Mouse (Mus musculus) embryonic facial prominence, embryonic 15.5 days (tissue): ENCODE measurements around the gene Unc5b. TPM values are rescaled to one million over a fixed set of nuclear protein-coding genes. Genes with fewer than 3 reads are reported as not detected.

Experiments used
- ATAC-seq: fragments of 200-750 bp; cut with Nextera tagmentation; 2 replicates; pipeline ENCODE4 v1.8.0; 2017; ENCODE audit warnings: low read depth, moderate TSS enrichment; ENCODE audit not compliant: insufficient number of reproducible peaks, low FRiP score, low TSS enrichment
- H3K27ac ChIP-seq: fragments of 300-500 bp; sonication (generic); replicated peaks from 2 replicates; pipeline ENCODE4 v1.5.1; 2015; ENCODE audit warnings: mild to moderate bottlenecking, inconsistent platforms
- H3K27me3 ChIP-seq: fragments of 300-500 bp; sonication (generic); 2 replicates; pipeline ENCODE4 v1.6.1; 2015; ENCODE audit warnings: inconsistent platforms
- H3K36me3 ChIP-seq: fragments of 300-500 bp; sonication (generic); 2 replicates; pipeline ENCODE4 v1.6.1; 2015; ENCODE audit warnings: mild to moderate bottlenecking, inconsistent platforms
- H3K4me1 ChIP-seq: fragments of 300-500 bp; sonication (generic); 2 replicates; pipeline ENCODE4 v1.6.1; 2015; ENCODE audit warnings: inconsistent platforms
- H3K4me2 ChIP-seq: fragments of 300-500 bp; sonication (generic); replicated peaks from 2 replicates; pipeline ENCODE4 v1.6.1; 2015; ENCODE audit warnings: mild to moderate bottlenecking, inconsistent platforms
- H3K4me3 ChIP-seq: fragments of 300-500 bp; sonication (generic); replicated peaks from 2 replicates; pipeline ENCODE4 v1.5.1; 2015; ENCODE audit warnings: mild to moderate bottlenecking, inconsistent platforms
- H3K9ac ChIP-seq: fragments of 300-500 bp; sonication (generic); 2 replicates; pipeline ENCODE4 v1.6.1; 2015; ENCODE audit warnings: inconsistent platforms
- H3K9me3 ChIP-seq: fragments of 300-500 bp; sonication (generic); replicated peaks from 2 replicates; pipeline ENCODE4 v1.6.1; 2016; ENCODE audit warnings: inconsistent platforms
- WGBS: fragments of 180-500 bp; shearing (Covaris S2); methylation state at CpG from one replicate; pipeline ENCODE4 v1.1.7; 2015; 5-methylcytosine and 5-hydroxymethylcytosine counted together
- polyA plus RNA-seq: library from polyadenylated mRNA; unstranded; fragments of >200 nt; fragmentation: Nextera tagmentation; extraction: Ambion mirVana; gene quantifications from 2 replicates; pipeline ENCODE4 v1.2.1, GENCODE M21; 2015

Unc5b gene
- polyA plus RNA-seq, 1 experiment from 2014 or later, result 7.5 TPM

DNA sequence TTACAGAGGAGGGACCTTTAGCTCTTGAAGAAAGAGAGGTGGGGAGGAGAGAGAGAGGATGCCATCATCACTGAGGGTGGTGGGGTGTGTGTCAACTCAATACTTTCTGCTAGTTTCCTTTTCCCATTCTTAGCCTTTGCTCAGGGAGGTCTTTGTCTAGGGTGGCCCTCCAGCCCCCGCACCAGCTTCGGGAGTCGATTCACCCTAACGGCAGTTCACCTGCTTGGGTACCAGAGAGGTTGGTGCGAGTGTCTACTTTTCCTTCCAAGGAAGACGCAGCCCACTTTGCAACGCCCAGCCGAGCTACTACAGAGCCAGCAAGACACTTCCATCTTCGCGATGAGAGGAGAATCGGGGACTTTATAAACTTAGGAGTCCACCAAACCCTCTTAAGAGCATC lies 1.4 kb downstream of the Unc5b start:
- H3K27me3 ChIP-seq, result peaks cover 57% of the 10 kb centered on the region
- no peak overlapping the region for H3K27ac ChIP-seq
- no peak for ATAC-seq
- peak overlapping the region; percentile 97 for H3K4me2 ChIP-seq
- WGBS, result 1% methylated on average over 11 of the region's 11 CpGs
- H3K9me3 ChIP-seq, result no peaks in the 10 kb centered on the region
- H3K36me3 ChIP-seq, result no peaks in the 10 kb centered on the region
- H3K9ac ChIP-seq, result no peak overlapping the region
- H3K4me1 ChIP-seq, result peaks cover 49% of the 10 kb centered on the region
- H3K4me3 ChIP-seq, result peak overlapping the region; percentile 68

DNA sequence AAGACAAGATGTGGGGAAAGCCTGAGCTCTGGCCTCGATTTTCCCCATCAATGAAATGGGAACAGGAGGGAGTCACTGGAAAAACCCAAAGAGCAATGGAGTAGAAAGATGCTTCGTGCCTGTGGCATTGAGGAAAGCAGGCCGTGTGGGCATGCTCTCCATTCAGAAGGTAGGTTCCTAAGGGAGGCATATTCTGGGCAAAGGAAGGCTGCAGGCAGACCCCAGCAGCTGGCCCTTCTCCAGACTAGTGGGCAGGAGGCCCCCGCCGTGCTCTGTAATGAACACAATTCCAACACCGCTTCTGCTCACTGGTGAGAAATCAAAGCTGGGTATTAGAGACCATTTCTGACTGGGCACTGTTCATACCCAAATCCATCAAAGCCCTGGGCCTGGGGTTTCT lies 2.3 kb downstream of the Unc5b start:
- Histone ChIP-seq H3K4me1 (peaks cover 49% of the 10 kb centered on the region), H3K9me3 (no peaks in the 10 kb centered on the region), H3K9ac (no peak overlapping the region), H3K4me2 (peak overlapping the region; percentile 97), H3K27me3 (peaks cover 50% of the 10 kb centered on the region), H3K36me3 (no peaks in the 10 kb centered on the region), H3K4me3 (peak overlapping the region; percentile 68), H3K27ac (no peak overlapping the region)
- no peak for ATAC-seq
- WGBS, result 52% methylated on average over 6 of the region's 6 CpGs

DNA sequence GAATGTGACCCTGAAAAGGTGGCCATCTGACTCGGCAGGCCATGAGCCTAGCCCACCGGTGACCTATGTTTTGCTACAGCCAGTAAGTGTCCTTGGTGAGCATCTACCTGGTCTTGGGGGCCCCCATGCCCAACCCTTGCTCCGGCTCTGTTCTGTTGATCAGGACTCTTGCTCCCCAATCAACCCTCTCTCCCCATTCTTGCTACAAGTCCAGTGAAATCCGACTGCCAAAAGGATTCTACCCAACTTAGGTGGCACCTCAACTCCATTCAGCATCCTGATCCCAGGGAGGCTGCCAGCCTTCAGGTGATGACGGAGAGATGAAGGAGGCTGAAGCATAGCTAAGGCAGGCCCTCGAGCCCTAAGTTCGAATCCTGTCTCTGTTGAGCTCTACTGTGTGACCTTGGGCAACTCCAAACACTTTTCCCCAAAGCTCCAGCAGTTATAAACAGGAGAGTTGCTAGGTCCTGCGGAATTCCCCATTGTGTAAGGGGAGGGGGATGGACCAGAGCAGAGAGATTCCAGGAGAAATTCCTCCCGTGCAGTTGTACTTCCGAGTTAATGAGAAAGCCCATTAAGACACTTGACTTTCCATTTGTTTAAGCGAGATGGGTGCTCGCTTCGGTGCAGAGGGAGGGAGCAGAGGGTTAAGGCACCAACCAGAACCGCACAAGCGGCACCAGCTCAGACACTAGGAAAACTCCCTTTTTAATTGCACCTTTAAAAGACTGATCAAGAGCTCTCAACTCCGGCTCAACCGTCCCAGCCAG lies 3.3 kb downstream of the Unc5b start:
- Histone ChIP-seq H3K27me3 (peaks cover 44% of the 10 kb centered on the region), H3K4me2 (peak overlapping the region; percentile 97), H3K4me3 (peak overlapping the region; percentile 68; the same call in 1 of the 2 replicates), H3K36me3 (no peaks in the 10 kb centered on the region), H3K9me3 (no peaks in the 10 kb centered on the region), H3K27ac (no peak overlapping the region), H3K4me1 (peaks cover 49% of the 10 kb centered on the region), H3K9ac (no peak overlapping the region)
- no peak for ATAC-seq
- 49% methylated on average over 17 of the region's 17 CpGs for WGBS

DNA sequence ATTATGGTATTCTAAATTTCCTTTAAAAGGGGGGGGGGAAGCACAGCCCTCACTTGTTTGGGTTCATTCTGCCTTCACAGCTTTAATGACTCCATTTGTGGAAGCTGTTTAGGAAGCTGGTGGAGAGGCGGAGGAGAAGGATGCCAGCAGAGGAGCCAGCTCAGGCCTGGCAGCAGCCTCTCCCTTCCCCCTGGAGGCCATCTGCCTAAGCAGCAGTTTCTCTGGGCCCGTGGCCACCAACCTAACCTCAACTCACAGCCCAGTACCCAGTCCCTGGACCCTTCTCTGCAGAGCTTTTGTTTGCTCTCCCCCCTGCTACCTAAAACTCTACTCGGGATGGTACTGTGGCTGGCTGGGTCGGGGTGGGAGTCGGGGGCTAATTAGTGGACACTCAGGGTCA lies 4.1 kb downstream of the Unc5b start:
- no peaks in the 10 kb centered on the region for H3K9me3 ChIP-seq
- peaks cover 37% of the 10 kb centered on the region for H3K27me3 ChIP-seq
- peak overlapping the region; percentile 44 for H3K4me3 ChIP-seq
- peaks cover 49% of the 10 kb centered on the region for H3K4me1 ChIP-seq
- no peak overlapping the region for H3K9ac ChIP-seq
- WGBS, result 10% methylated on average over 5 of the region's 5 CpGs
- H3K4me2 ChIP-seq, result peak overlapping the region; percentile 86
- no peaks in the 10 kb centered on the region for H3K36me3 ChIP-seq
- H3K27ac ChIP-seq, result no peak overlapping the region
- ATAC-seq, result no peak

DNA sequence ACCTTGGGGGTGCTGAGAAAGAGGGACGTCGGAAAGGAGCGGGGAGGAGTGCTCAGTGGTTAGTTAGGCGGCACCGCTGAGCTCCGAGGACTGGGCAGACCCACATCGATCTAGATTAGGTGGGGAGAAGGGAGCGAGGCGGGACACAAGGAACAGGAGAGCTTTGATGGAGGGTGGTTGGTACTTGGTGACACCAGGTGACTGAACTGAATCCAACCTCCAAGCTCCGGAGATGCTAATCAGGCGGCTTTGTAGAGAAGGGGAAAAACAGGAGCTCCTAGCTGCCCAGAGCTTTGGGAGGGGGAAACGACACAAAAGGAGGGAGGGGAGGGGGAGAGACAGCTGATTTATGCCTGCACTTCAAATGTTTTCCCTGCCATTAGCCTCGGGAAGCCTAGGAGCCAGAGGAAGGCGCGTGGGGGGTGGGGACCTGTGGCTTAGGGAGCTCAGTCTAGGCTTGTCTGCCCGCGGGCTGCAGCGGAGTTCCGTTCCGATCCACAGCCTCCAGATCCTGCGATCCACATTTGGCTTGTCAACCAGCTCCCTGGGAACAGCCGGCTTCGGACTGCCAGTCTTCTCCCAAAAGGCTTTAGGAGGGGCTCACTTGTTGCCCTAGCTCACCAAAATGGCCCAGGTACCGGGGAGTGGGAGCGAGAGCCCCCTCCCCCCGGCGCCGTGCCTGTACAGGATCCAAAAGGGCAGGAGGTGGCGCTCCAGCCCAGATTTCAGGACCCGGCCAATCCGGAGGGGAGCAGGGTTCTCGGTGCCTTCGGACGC lies 4.7 kb downstream of the Unc5b start:
- Histone ChIP-seq H3K4me2 (peak overlapping the region; percentile 86), H3K27me3 (peaks cover 32% of the 10 kb centered on the region), H3K9me3 (no peaks in the 10 kb centered on the region), H3K9ac (peak overlapping the region; percentile 23; the same call in 1 of the 2 replicates), H3K4me1 (peaks cover 49% of the 10 kb centered on the region), H3K27ac (peak overlapping the region; percentile 60; the same call in 1 of the 2 replicates), H3K36me3 (no peaks in the 10 kb centered on the region), H3K4me3 (peak overlapping the region; percentile 44)
- WGBS, result 3% methylated on average over 34 of the region's 34 CpGs
- no peak for ATAC-seq

DNA sequence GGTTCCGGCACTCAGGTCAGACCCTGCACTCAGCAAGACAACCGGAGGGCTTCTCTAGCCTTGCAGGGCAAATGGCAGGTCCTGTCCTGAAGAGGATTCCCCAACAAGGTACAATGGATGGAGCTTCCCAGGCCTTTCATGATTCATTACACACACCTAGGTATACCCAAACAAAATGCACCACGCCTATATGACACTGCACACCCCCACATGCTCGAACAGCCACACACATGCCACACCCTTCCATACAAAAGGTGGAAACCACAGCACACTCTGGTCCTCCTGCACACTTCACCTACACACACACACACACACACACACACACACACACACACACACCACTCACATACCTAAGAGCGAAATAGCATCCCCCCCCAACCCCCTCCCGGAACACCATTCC lies 5.4 kb downstream of the Unc5b start:
- H3K27me3 ChIP-seq, result peaks cover 32% of the 10 kb centered on the region
- WGBS, result 52% methylated on average over 6 of the region's 6 CpGs
- no peaks in the 10 kb centered on the region for H3K9me3 ChIP-seq
- peaks cover 47% of the 10 kb centered on the region for H3K4me1 ChIP-seq
- H3K27ac ChIP-seq, result no peak overlapping the region
- H3K4me2 ChIP-seq, result peak overlapping the region; percentile 86
- ATAC-seq, result no peak
- H3K36me3 ChIP-seq, result no peaks in the 10 kb centered on the region
- H3K9ac ChIP-seq, result no peak overlapping the region
- peak overlapping the region; percentile 44; the same call in 1 of the 2 replicates for H3K4me3 ChIP-seq

DNA sequence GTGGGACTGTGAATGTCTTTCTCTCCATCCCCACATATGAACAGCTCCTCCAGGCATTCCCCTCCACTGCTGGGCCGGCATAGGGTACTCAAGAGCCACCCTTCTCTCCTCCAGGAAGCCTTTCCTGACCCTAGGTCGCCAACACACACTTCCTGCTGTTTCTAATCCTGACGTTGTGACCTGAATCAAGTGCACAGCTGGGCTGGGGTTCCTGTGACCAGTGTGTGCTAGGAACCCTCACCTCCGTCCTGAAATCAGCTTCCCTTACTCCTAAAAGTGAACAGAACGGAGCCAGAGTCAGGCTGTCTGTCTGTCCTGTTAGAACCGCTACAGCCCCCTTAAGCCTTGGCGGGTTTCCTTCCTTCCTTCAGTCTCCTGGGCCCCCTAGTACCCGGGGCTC lies 7.6 kb downstream of the Unc5b start:
- Histone ChIP-seq H3K4me1 (peaks cover 36% of the 10 kb centered on the region), H3K9ac (no peak overlapping the region), H3K36me3 (no peaks in the 10 kb centered on the region), H3K27ac (no peak overlapping the region), H3K4me2 (no peak overlapping the region), H3K27me3 (peaks cover 14% of the 10 kb centered on the region), H3K4me3 (no peak overlapping the region), H3K9me3 (no peaks in the 10 kb centered on the region)
- ATAC-seq, result no peak
- WGBS, result 43% methylated on average over 8 of the region's 8 CpGs

DNA sequence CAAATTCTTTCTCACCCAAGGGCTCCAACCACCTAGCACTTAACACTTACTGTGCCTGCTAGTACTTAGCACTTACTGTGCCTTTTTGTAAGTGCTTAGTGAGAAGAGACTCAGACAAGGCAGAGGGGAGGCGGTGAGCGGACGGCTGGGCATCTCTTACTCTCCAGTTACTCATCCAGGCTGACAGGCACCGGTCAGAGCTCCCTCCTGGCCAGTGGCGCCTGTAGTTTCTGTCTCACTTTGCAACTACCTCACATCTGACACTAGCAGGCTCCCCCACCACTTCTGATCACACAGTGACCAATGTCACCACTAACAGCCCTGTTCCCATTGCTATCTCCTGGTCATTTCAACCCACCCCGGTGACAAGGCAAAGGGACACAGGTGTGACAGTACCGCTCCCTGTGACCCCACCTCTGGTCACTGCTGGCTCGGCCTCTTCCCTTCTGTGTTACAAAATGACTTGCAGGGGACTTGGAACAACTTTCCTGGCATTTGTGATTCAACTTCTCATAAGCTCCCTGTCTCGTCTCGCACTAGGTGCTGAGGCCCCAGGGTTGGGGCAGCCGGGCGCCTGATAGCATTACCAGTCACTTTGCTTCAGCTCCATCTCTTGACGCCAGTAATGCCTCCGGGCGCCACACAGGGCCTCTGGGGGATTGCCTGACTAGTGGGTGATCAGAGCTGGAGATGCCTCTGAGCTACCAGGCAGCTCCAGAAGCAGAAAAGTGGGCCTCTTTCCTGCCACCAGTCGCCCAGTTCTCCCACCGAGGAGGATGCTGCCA lies 8.5 kb downstream of the Unc5b start:
- ATAC-seq, result no peak
- peaks cover 36% of the 10 kb centered on the region for H3K4me1 ChIP-seq
- WGBS, result 68% methylated on average over 17 of the region's 17 CpGs
- H3K9me3 ChIP-seq, result no peaks in the 10 kb centered on the region
- H3K4me3 ChIP-seq, result no peak overlapping the region
- no peak overlapping the region for H3K4me2 ChIP-seq
- no peaks in the 10 kb centered on the region for H3K36me3 ChIP-seq
- H3K27ac ChIP-seq, result no peak overlapping the region
- peaks cover 7% of the 10 kb centered on the region for H3K27me3 ChIP-seq
- no peak overlapping the region for H3K9ac ChIP-seq

DNA sequence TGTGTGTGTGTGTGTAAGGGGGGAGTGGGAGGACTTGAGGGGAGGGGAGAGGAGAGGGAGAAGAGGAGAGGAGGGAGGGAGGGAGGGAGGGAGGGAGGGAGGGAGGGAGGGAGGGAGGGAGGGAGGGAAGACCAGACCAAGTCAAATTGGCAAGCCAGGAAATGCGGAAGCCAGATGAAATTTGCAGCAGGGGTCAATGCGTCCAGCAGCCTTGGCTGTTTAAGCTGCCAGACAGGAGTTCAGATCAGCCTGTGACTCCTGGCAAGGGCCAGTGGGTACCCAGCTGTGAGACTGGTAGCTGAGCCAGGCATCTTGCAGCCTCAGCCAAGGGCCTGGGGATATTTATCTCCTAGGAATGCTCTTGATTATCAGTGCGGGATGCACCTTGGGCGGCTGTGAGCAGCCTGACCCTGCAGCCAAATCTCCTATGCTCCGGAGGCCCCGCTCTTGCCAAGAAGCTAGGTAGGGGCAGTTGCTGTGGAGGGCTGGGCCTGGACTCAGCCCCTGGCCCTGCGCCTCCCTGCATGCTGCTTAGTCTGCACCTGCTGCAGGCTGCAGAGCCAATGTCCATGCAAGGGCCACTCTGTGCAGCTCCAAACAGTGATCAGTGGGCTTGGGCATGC lies 9.5 kb downstream of the Unc5b start:
- no peaks in the 10 kb centered on the region for H3K36me3 ChIP-seq
- H3K9ac ChIP-seq, result no peak overlapping the region; the same call in 1 of the 2 replicates
- H3K4me1 ChIP-seq, result peaks cover 37% of the 10 kb centered on the region
- H3K4me2 ChIP-seq, result no peak overlapping the region
- 0 out of 2 replicates have a peak, but pooled peaks cover 4% of the 10 kb centered on the region for H3K27me3 ChIP-seq
- H3K27ac ChIP-seq, result no peak overlapping the region
- no peak overlapping the region for H3K4me3 ChIP-seq
- ATAC-seq, result no peak
- 29% methylated on average over 7 of the region's 7 CpGs for WGBS
- no peaks in the 10 kb centered on the region for H3K9me3 ChIP-seq

DNA sequence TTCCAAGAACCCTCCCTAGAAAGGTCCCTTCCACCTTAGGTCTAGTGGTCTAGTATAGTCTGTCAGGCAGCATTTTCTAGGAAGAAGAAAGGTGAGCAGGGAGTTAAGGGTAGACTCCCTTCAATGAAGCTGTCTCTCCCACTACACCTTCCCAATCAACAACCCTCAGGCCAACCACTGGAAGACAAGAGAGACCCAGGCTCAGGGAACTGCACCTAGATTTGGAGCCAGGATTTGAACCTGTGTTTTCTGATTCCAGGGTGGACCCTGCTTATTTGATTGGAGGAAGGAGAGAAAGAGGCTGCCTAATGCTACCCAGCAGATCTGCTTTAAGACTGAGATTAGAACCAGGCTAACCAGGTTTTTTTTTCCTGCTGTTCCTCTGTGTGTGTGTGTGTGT lies 10.1 kb downstream of the Unc5b start:
- Histone ChIP-seq H3K27me3 (0 out of 2 replicates have a peak, but pooled peaks cover 4% of the 10 kb centered on the region), H3K9me3 (no peaks in the 10 kb centered on the region), H3K36me3 (no peaks in the 10 kb centered on the region), H3K4me2 (no peak overlapping the region), H3K27ac (no peak overlapping the region), H3K4me3 (no peak overlapping the region), H3K4me1 (peaks cover 37% of the 10 kb centered on the region), H3K9ac (no peak overlapping the region)
- ATAC-seq, result no peak
